Mouse (Mus musculus) limb, embryonic 12.5 days (tissue): ENCODE measurements around the gene Galnt6. TPM values are rescaled to one million over a fixed set of nuclear protein-coding genes. Genes with fewer than 3 reads are reported as not detected.

Experiments
- ATAC-seq: fragments of 200-750 bp; cut with Nextera tagmentation; 2 replicates; pipeline ENCODE4 v1.8.0; 2017; ENCODE audit warnings: low read depth, moderate TSS enrichment; ENCODE audit not compliant: insufficient number of reproducible peaks, insufficient read depth, low FRiP score, low TSS enrichment
- H3K27ac ChIP-seq: fragments of 300-500 bp; sonication (generic); 2 replicates; pipeline ENCODE4 v1.5.1; 2016; ENCODE audit warnings: mild to moderate bottlenecking, moderate library complexity
- H3K27me3 ChIP-seq: fragments of 300-500 bp; sonication (generic); 2 replicates; pipeline ENCODE4 v1.6.1; 2016; ENCODE audit warnings: mild to moderate bottlenecking, moderate library complexity
- H3K36me3 ChIP-seq: fragments of 300-500 bp; sonication (generic); 2 replicates; pipeline ENCODE4 v1.6.1; 2016; ENCODE audit warnings: mild to moderate bottlenecking, moderate library complexity
- H3K4me1 ChIP-seq: fragments of 300-500 bp; sonication (generic); replicated peaks from 2 replicates; pipeline ENCODE4 v1.6.1; 2016
- H3K4me2 ChIP-seq: fragments of 300-500 bp; sonication (generic); 2 replicates; pipeline ENCODE4 v1.6.1; 2016; ENCODE audit warnings: mild to moderate bottlenecking, moderate library complexity
- H3K4me3 ChIP-seq: fragments of 300-500 bp; sonication (generic); replicated peaks from 2 replicates; pipeline ENCODE4 v1.5.1; 2016; ENCODE audit warnings: mild to moderate bottlenecking
- H3K9ac ChIP-seq: fragments of 300-500 bp; sonication (generic); replicated peaks from 2 replicates; pipeline ENCODE4 v1.6.1; 2016; ENCODE audit warnings: mild to moderate bottlenecking, moderate library complexity
- H3K9me3 ChIP-seq: fragments of 300-500 bp; sonication (generic); 2 replicates; pipeline ENCODE4 v1.6.1; 2016; ENCODE audit warnings: mild to moderate bottlenecking, moderate library complexity
- WGBS: fragments of 180-500 bp; shearing (Covaris S2); methylation state at CpG from one replicate; pipeline ENCODE4 v1.1.7; 2016; 5-methylcytosine and 5-hydroxymethylcytosine counted together
- polyA plus RNA-seq: library from polyadenylated mRNA; unstranded; fragments of >200 nt; fragmentation: Nextera tagmentation; extraction: Ambion mirVana; gene quantifications from 2 replicates; pipeline ENCODE4 v1.2.1, GENCODE M21; 2016

The Galnt6 gene
- polyA plus RNA-seq, 1 experiment from 2014 or later, result 0.20 TPM

DNA sequence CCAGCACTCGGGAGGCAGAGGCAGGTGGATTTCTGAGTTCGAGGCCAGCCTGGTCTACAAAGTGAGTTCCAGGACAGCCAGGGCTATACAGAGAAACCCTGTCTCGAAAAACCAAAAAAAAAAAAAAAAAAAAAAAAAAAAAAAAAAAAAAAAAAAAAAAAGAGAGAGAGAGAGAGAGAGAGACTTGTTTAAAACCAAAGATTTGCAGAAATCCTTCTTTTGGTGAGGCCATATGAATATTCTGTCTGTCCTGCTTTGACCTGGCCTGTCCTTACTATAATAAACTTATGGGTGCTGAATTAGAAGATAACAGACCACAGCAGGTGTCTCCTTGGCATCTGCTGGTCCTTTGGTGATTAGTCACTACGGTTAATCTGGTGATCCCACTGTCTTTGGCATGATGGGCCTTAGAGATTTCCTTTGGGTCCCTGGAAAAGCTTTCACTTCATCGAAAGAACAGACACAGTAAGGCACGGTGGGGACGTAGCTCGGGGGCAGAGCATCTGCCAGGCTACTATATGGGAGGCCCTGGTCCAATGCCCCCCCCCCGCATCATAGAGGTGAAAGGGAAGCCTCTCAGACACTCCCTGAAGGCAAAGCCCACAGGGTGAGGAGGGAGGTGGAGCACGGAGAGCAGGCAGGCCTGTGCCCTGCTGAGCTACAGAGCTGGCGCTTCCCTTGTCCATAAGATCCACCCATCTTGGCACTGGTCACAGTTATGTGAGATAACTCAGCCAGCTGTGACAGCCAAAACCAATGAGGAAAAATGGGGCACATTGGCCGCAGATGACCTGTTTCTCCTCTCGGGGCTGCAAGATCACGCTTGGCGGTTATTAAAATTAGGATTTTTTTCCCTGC lies 6.1 kb upstream of the Galnt6 start:
- H3K4me1 ChIP-seq, result 0 out of 2 replicates have a peak, but pooled peaks cover 4% of the 10 kb centered on the region
- no peak overlapping the region for H3K4me3 ChIP-seq
- ATAC-seq, result no peak
- no peak overlapping the region for H3K4me2 ChIP-seq
- no peak overlapping the region for H3K27ac ChIP-seq
- no peak overlapping the region for H3K9ac ChIP-seq
- H3K36me3 ChIP-seq, result no peaks in the 10 kb centered on the region
- peaks cover 29% of the 10 kb centered on the region for H3K27me3 ChIP-seq
- no peaks in the 10 kb centered on the region for H3K9me3 ChIP-seq
- 94% methylated on average over 14 of the region's 15 CpGs for WGBS

DNA sequence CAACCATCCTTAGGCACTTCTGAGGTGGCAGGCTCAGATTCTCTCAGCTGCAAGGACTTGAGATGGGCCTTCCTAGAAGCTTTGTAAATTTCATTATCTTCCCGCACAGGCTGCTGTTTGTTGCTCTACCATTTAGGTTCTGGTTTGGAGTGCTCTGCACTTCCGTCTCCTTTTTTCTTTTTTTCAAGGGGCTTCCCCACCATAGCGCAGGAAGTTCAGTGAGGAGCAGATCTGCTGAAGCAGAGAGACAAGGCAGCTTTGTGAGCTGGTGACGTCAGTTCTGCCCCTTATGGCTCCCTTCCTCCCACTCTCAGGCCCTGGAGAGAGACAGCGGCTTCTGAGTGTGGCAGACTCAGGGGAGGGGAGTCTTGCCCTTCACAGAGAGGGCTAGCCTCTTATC lies 3.4 kb upstream of the Galnt6 start:
- 31% methylated on average over 5 of the region's 5 CpGs for WGBS
- Histone ChIP-seq H3K4me3 (no peak overlapping the region), H3K27ac (no peak overlapping the region), H3K27me3 (peaks cover 56% of the 10 kb centered on the region), H3K9me3 (no peaks in the 10 kb centered on the region), H3K4me1 (peaks cover 15% of the 10 kb centered on the region), H3K4me2 (no peak overlapping the region), H3K9ac (no peak overlapping the region), H3K36me3 (no peaks in the 10 kb centered on the region)
- no peak for ATAC-seq

DNA sequence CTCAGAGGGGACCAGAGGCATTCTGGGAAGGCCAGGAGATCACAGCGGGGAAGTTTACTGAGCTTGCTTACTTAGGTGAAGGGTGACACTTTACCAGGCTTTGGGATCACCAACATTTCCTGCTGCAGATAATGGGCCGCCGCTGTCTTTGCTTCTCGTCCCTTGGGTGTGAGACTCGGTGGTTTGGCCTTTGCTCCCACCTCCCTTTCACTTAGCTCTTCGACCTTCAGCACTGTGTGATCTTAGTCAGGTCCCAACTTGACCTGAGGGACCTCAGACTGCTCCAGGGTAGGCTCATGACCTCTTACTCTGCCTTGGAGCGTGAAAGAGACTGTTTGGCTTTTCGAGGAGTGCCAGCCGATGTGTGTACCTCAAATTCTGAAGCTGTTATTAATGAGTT lies 1.9 kb upstream of the Galnt6 start:
- 44% methylated on average over 9 of the region's 9 CpGs for WGBS
- Histone ChIP-seq H3K36me3 (no peaks in the 10 kb centered on the region), H3K9ac (no peak overlapping the region), H3K9me3 (no peaks in the 10 kb centered on the region), H3K4me2 (no peak overlapping the region), H3K4me3 (no peak overlapping the region), H3K27me3 (peaks cover 69% of the 10 kb centered on the region), H3K27ac (no peak overlapping the region), H3K4me1 (peaks cover 15% of the 10 kb centered on the region)
- no peak for ATAC-seq

DNA sequence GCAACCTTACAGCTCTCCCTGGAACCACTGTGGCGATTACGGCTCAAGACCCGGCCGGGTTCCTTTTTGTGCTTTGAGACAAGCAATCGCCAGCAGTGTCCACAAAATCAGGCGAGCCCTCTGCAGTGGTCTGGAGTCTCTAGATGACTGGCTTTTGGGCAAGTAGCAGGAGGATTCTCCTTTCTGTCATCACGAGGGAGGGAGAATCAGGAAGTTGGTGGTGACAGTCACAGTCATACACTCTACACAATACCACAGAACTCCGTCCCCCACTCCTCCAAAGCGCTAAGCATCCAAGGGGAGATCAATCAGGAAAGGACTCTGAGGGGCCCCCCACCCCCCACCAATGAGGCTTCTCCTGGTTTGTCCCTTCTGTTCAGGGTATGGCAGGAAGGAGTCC lies 590 bp downstream of the Galnt6 start:
- peaks cover 66% of the 10 kb centered on the region for H3K27me3 ChIP-seq
- no peak for ATAC-seq
- H3K4me3 ChIP-seq, result peak overlapping the region; percentile 40
- peaks cover 15% of the 10 kb centered on the region for H3K4me1 ChIP-seq
- H3K4me2 ChIP-seq, result peak overlapping the region; percentile 61
- 31% methylated on average over 9 of the region's 9 CpGs for WGBS
- H3K9me3 ChIP-seq, result no peaks in the 10 kb centered on the region
- no peak overlapping the region for H3K9ac ChIP-seq
- no peaks in the 10 kb centered on the region for H3K36me3 ChIP-seq
- H3K27ac ChIP-seq, result no peak overlapping the region

GRCm38 (mm10) chr15:100727834-100728233 lies 1.3 kb downstream of the Galnt6 start:
- 82% methylated on average over 11 of the region's 11 CpGs for WGBS
- peaks cover 63% of the 10 kb centered on the region for H3K27me3 ChIP-seq
- no peak overlapping the region for H3K9ac ChIP-seq
- no peak overlapping the region for H3K4me3 ChIP-seq
- H3K27ac ChIP-seq, result no peak overlapping the region
- no peak for ATAC-seq
- no peaks in the 10 kb centered on the region for H3K36me3 ChIP-seq
- no peaks in the 10 kb centered on the region for H3K9me3 ChIP-seq
- peaks cover 15% of the 10 kb centered on the region for H3K4me1 ChIP-seq
- no peak overlapping the region for H3K4me2 ChIP-seq

- Histone ChIP-seq H3K36me3 (no peaks in the 10 kb centered on the region), H3K9ac (no peak overlapping the region), H3K9me3 (no peaks in the 10 kb centered on the region), H3K4me2 (no peak overlapping the region), H3K4me3 (no peak overlapping the region), H3K4me1 (peaks cover 11% of the 10 kb centered on the region), H3K27ac (no peak overlapping the region), H3K27me3 (peaks cover 52% of the 10 kb centered on the region)
- WGBS, result 88% methylated on average over 11 of the region's 11 CpGs
- ATAC-seq, result no peak
These were observed 2.5 kb downstream of the Galnt6 start for GRCm38 (mm10) chr15:100726721-100727120.

DNA sequence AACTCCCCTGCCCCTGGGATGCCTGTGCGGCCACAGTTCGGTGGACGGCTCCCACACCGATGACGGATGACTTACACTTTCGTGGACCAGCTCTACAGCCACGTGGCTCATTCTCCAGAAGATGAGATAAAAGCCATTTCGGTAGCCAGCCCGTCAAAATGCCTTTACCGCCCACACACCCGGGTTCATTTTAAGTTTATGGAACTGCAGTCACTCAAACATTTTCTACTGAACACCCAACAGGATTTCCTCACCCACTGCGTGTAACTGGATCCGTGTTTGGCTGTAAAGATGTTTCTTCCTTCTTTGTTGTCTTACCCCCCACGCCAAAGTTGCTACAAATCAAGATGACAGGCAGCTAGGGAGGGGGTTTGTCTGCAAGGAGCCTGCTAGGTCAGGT lies 5.7 kb downstream of the Galnt6 start:
- H3K36me3 ChIP-seq, result no peaks in the 10 kb centered on the region
- ATAC-seq, result no peak
- no peak overlapping the region for H3K4me3 ChIP-seq
- WGBS, result 65% methylated on average over 14 of the region's 14 CpGs
- H3K27me3 ChIP-seq, result peaks cover 22% of the 10 kb centered on the region
- H3K27ac ChIP-seq, result no peak overlapping the region
- no peak overlapping the region for H3K9ac ChIP-seq
- H3K4me2 ChIP-seq, result no peak overlapping the region
- peaks cover 4% of the 10 kb centered on the region for H3K4me1 ChIP-seq
- H3K9me3 ChIP-seq, result no peaks in the 10 kb centered on the region

GRCm38 (mm10) chr15:100722564-100722963 lies 6.6 kb downstream of the Galnt6 start:
- no peak overlapping the region for H3K4me3 ChIP-seq
- H3K9ac ChIP-seq, result no peak overlapping the region
- WGBS, result 74% methylated on average over 6 of the region's 6 CpGs
- ATAC-seq, result no peak
- no peak overlapping the region for H3K4me2 ChIP-seq
- H3K4me1 ChIP-seq, result peaks cover 4% of the 10 kb centered on the region; the same call in 1 of the 2 replicates
- no peaks in the 10 kb centered on the region for H3K36me3 ChIP-seq
- no peak overlapping the region for H3K27ac ChIP-seq
- H3K27me3 ChIP-seq, result peaks cover 13% of the 10 kb centered on the region
- H3K9me3 ChIP-seq, result no peaks in the 10 kb centered on the region

GRCm38 (mm10) chr15:100722026-100722425 lies 7.2 kb downstream of the Galnt6 start:
- no peak overlapping the region for H3K9ac ChIP-seq
- WGBS, result 72% methylated on average over 4 of the region's 4 CpGs

DNA sequence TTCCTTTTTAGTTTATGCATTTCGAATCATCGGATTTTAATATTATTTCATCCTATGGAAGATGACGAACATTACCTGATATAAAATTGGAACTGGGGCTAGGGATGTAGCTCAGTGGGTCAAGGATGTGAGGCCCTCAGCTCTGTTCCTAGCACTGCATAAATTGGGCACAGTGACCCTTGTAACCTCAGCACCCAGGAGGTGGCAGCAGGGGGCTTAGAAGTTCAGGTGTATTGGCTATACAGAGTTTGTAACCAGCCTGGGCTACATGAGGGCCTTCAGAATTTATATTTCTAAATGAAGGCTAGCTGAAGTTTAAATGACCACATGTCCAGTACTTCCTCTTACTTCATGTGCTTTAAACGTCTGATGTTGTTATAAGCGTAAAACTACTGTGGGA lies 7.7 kb downstream of the Galnt6 start:
- peaks cover 1% of the 10 kb centered on the region; the same call in 1 of the 2 replicates for H3K27me3 ChIP-seq
- no peak overlapping the region for H3K9ac ChIP-seq
- peaks cover 4% of the 10 kb centered on the region; the same call in 1 of the 2 replicates for H3K4me1 ChIP-seq
- H3K4me3 ChIP-seq, result no peak overlapping the region
- 91% methylated on average over 5 of the region's 5 CpGs for WGBS
- ATAC-seq, result no peak
- no peaks in the 10 kb centered on the region for H3K36me3 ChIP-seq
- H3K27ac ChIP-seq, result no peak overlapping the region
- H3K9me3 ChIP-seq, result no peaks in the 10 kb centered on the region
- H3K4me2 ChIP-seq, result no peak overlapping the region

More at GRCm38 (mm10) chr15:100722026-100722425, 7.2 kb downstream of the Galnt6 start:
- H3K4me2 ChIP-seq, result no peak overlapping the region
- ATAC-seq, result no peak
- H3K36me3 ChIP-seq, result no peaks in the 10 kb centered on the region
- H3K4me3 ChIP-seq, result no peak overlapping the region
- no peaks in the 10 kb centered on the region for H3K9me3 ChIP-seq
- H3K4me1 ChIP-seq, result peaks cover 4% of the 10 kb centered on the region; the same call in 1 of the 2 replicates
- no peak overlapping the region for H3K27ac ChIP-seq
- H3K27me3 ChIP-seq, result peaks cover 7% of the 10 kb centered on the region

DNA sequence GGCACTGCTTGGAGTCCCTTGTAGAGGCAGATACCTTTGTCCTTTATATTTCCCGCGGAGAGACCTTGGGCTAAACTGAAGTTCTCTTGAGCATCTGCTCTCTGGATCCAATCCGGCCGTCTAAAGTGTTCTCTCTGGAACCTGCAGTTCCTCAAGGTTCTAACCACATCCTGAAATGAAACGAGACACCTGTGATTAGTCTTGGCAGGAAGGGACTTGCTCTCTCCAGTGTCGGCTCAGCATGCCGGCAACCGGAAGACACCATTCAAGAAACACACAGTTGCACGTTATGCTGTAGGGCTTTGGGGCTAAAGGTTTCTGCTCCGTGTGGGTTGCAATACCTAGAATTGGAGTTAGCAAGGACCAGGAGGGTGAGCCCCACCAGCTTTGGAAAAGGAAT lies 9.1 kb downstream of the Galnt6 start:
- H3K27me3 ChIP-seq, result no peaks in the 10 kb centered on the region
- no peak overlapping the region for H3K9ac ChIP-seq
- H3K9me3 ChIP-seq, result no peaks in the 10 kb centered on the region
- no peak overlapping the region for H3K4me2 ChIP-seq
- H3K27ac ChIP-seq, result no peak overlapping the region
- no peak for ATAC-seq
- peaks cover 4% of the 10 kb centered on the region; the same call in 1 of the 2 replicates for H3K4me1 ChIP-seq
- no peaks in the 10 kb centered on the region for H3K36me3 ChIP-seq
- WGBS, result 69% methylated on average over 10 of the region's 10 CpGs
- no peak overlapping the region for H3K4me3 ChIP-seq
